Mouse (Mus musculus): ENCODE measurements around the gene Ccdc173. TPM values are rescaled to one million over a fixed set of nuclear protein-coding genes. Genes with fewer than 3 reads are reported as not detected.
A peak's percentile ranks its signal among the peaks of the same experiment; 100 is the strongest.

Gene Ccdc173
- polyA plus RNA-seq, 1 experiment, result 19.2 TPM

DNA sequence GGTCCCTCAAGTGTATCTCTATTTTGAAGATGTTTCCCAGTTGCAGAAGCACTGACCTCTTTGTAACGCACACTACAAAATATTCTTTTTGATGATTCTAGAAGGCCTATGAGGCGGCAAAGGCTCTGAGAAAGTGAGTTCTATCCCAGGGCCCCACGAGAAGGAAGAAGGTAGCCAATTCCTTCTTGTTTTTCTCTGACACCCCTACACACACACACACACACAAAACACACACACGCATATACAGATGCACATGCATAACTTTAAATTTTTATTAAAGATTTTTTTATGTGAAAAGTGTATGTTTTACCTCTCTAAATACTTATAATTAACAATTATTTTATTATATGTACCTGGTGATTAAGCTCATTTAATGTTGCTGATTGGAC is 75.8 kb downstream of the Ccdc173 start:
- Histone ChIP-seq H3K36me3 (ENCODE audit: control insufficient read depth, insufficient read depth, low read length) (no peaks in the 10 kb centered on the region), H3K27ac (ENCODE audit: control insufficient read depth, insufficient read depth, low read depth, low read length) (no peak overlapping the region), H3K4me3 (ENCODE audit: control insufficient read depth, low read depth, low read length) (peak overlapping the region; percentile 97), H3K4me1 (ENCODE audit: control insufficient read depth, insufficient read depth, low read length) (peaks cover 5% of the 10 kb centered on the region), H3K27me3 (ENCODE audit: control insufficient read depth, insufficient read depth, low read length) (no peaks in the 10 kb centered on the region)
- no peak for TF ChIP-seq POLR2A (IDR thresholded peaks at IDR 0.05; ENCODE audit: control insufficient read depth, low read depth, low read length)
- no peak for TF ChIP-seq CTCF (IDR thresholded peaks at IDR 0.05; ENCODE audit: control insufficient read depth, insufficient read depth, insufficient replicate concordance, low read depth, low read length)

DNA sequence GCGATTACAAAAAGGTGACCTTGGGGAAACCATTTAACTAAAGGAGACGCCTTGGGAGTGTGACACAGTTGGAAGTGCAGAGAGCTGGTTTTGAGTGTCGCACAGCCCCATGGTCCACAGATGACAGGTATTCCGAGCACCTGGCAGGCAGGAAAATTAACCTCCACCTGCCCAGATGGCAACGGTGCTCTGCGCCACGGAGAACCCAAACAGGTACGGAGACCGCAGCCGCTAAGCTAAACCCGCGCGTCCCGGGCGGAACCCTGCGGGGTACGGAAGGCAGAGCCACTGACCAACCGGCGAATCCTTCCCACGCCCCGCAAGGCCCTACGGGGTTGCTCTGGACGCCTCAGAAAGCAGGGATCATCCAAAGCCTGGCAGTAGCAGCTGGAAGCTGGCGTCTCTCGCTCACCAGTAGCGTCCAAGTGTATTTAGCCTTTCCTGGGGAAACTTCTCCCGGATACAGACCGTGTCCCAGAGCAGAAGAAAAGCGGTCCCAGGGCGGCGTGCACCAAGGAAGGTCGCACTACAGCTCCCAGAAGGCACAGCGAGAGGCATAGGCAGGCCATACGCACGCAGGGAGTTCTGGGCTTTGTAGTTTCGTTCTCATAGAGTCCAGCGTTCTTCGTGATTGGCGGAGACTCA is 76.3 kb downstream of the Ccdc173 start, which contains the start of gene Fastkd1:
Gene Fastkd1 (minus strand): TSS at position 536 of the 645 bp plus-strand sequence.
- Histone ChIP-seq H3K27ac (ENCODE audit: control insufficient read depth, insufficient read depth, low read depth, low read length) (peak within 1 kb of the TSS; percentile 95), H3K4me3 (ENCODE audit: control insufficient read depth, low read depth, low read length) (peak within 1 kb of the TSS; percentile 97), H3K4me1 (ENCODE audit: control insufficient read depth, insufficient read depth, low read length) (peaks cover 5% of the 10 kb centered on the region), H3K27me3 (ENCODE audit: control insufficient read depth, insufficient read depth, low read length) (no peaks in the 10 kb centered on the region), H3K36me3 (ENCODE audit: control insufficient read depth, insufficient read depth, low read length) (no peaks in the 10 kb centered on the region)
- TF ChIP-seq CTCF (IDR thresholded peaks at IDR 0.05; ENCODE audit: control insufficient read depth, insufficient read depth, insufficient replicate concordance, low read depth, low read length) (no peak), POLR2A (IDR thresholded peaks at IDR 0.05; ENCODE audit: control insufficient read depth, low read depth, low read length) (peak; percentile 91)

DNA sequence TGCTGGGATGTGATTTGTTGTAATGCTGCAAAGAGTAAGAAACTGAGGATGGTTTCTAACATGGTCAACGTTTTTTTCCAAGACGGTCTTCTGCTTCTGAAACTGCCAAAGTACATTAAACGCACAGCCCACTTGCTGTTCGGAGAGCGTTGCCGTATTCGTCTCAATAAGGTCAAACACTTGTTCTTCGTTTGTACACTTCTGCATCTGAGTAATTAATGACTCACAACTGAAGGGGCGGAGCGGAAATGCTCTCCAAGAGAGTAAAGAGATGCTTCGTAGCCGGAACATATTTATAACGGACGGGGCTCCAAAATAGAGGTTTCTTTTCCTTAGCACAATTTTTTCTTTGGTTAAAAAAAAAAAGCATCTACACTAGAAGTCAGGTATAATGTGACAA is 77.2 kb downstream of the Ccdc173 start:
- no peaks in the 10 kb centered on the region for H3K36me3 ChIP-seq (ENCODE audit: control insufficient read depth, insufficient read depth, low read length)
- no peak overlapping the region for H3K27ac ChIP-seq (ENCODE audit: control insufficient read depth, insufficient read depth, low read depth, low read length)
- no peak for TF ChIP-seq CTCF (IDR thresholded peaks at IDR 0.05; ENCODE audit: control insufficient read depth, insufficient read depth, insufficient replicate concordance, low read depth, low read length)
- no peak for TF ChIP-seq POLR2A (IDR thresholded peaks at IDR 0.05; ENCODE audit: control insufficient read depth, low read depth, low read length)
- no peak overlapping the region for H3K4me3 ChIP-seq (ENCODE audit: control insufficient read depth, low read depth, low read length)
- H3K27me3 ChIP-seq (ENCODE audit: control insufficient read depth, insufficient read depth, low read length), result no peaks in the 10 kb centered on the region
- peaks cover 5% of the 10 kb centered on the region for H3K4me1 ChIP-seq (ENCODE audit: control insufficient read depth, insufficient read depth, low read length)

Other genes starting within 250 kb of the Ccdc173 start
- 0.32 and 2.3 TPM in 2 replicates for gene Lrp2, start 203.5 kb downstream of the Ccdc173 start, polyA plus RNA-seq (2012; rRNA removed)
- gene Bbs5, start 142.4 kb downstream of the Ccdc173 start, polyA plus RNA-seq (2012; rRNA removed), result 43.0 and 47.2 TPM in 2 replicates
- gene Klhl41, start 119.5 kb downstream of the Ccdc173 start, polyA plus RNA-seq (2012; rRNA removed), result 2.4 and 2.7 TPM in 2 replicates
- 6.2 and 7.8 TPM in 2 replicates for gene Fastkd1, start 76.1 kb downstream of the Ccdc173 start, polyA plus RNA-seq (2012; rRNA removed)
- gene Ppig, start 67.0 kb downstream of the Ccdc173 start, polyA plus RNA-seq (2012; rRNA removed), result 8.4 and 15.3 TPM in 2 replicates
- gene Phospho2, start within 50 bp of the Ccdc173 start, polyA plus RNA-seq (2012; rRNA removed), result 252 and 509 TPM in 2 replicates
- gene Klhl23, start 32.4 kb upstream of the Ccdc173 start, polyA plus RNA-seq (2012; rRNA removed), result 10.9 and 20.3 TPM in 2 replicates
- 4.2 and 7.1 TPM in 2 replicates for gene Ssb, start 72.0 kb upstream of the Ccdc173 start, polyA plus RNA-seq (2012; rRNA removed)
- 1.8 and 2.1 TPM in 2 replicates for gene Mettl5, start 96.0 kb upstream of the Ccdc173 start, polyA plus RNA-seq (2012; rRNA removed)
- 6.7 and 9.1 TPM in 2 replicates for gene Ubr3, start 107.7 kb upstream of the Ccdc173 start, polyA plus RNA-seq (2012; rRNA removed)
- 0.14 and 1.0 TPM in 2 replicates for gene Myo3b, start 249.6 kb upstream of the Ccdc173 start, polyA plus RNA-seq (2012; rRNA removed)